Mouse (Mus musculus): ENCODE measurements around the gene Proser2.

The Proser2 gene

DNA sequence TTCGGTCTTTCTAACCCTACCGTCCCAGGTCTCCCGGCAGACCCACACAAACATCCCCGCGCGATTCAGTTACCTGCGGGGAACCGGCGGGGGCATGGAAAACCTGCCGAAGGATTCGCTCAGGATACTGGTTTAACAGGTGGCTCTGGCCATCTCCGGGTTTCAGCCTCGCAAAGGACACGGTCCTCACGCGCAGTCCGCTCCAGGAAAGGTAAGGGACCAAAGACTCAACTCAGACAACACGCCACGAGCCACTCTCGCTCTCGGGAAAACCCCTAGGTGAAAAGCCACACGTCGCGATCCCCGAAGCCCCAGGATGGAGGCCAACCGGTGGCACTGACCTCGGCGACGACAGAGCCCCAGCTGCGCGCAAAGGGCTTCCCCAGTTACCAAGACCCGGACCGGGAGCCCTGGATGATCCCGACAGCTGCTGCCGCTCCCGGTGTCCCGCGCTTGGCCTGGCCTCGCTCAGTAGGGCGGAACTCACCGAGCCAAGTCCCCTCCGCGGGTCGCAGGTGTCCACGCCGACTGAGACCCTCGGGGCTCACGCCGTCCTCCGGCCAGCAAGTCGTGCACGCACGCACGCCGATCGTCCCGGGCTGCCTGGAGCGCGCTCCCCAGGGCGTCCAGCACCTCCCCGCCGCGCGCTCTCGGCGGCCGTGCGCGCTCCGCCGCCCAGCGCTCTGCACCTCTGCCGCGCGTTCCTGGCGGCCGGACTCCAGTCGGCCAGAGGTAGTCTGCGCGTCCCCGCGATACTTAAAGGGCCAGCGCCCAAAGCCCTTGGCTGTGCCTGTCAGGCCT lies at the start of gene Proser2:
Proser2 (minus strand) TSS at position 657 of the 801 bp plus-strand sequence.
- peak; percentile 3 for DNase-seq (ENCODE audit: low spot score)

DNA sequence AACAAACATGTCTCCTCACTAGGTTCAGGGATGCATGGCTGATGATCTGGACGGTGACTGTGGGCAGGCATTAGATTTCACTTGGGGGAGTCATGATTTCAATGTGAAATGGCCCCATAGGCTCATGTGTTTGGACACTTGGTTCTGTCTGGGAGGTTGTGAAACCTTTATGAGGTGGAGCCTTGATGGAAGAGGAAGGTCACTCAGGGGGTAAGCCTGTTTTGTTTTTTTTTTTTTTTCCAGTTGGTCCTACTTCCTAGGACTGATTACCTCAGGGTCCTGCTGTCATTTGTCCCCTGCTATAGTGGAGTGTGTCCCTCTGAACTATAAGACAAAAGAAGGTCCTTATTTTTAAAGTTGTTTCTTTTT lies 49.7 kb upstream of the Proser2 start:
- DNase-seq (ENCODE audit: low spot score), result no peak

DNA sequence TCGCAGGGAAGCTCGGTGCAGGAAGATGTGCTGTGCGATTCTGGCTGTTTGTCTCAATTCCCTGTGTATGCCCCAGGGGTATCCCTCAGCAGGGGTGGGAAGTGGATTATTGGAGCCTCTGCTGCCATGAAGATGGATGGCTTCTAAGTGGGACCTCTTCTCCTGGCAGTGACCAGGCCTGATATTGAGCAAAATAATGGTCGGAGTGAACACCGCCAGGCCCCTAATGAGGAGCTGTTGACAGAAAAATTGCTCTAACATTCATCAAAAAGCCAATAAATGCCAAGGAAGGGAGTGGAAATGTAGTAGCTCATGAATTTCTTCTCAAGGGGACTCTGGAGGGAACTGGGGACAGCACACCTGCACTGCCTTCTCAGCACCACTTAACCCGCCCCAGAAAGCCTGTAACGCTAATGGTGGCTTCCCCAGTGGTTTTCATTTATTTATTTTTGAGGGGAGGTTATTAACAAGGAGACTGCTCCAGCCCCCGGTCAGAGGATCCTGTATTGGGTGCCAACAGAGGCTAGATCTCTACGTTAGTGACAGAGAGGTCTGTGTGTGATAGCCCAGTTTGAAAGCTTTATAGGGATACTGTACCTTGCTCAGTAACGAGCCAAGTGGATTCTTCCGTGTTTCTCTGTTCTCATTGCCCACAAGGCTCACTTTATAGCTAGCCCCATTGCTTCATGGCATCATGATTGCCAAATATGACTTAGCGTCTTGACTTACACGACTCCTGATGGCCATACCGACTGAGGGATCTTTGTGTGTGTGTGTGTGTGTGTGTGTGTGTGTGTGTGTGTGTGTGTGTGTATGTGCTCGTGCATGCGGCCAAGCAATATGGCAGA lies 49.1 kb upstream of the Proser2 start:
- no peak for DNase-seq (ENCODE audit: low spot score)

DNA sequence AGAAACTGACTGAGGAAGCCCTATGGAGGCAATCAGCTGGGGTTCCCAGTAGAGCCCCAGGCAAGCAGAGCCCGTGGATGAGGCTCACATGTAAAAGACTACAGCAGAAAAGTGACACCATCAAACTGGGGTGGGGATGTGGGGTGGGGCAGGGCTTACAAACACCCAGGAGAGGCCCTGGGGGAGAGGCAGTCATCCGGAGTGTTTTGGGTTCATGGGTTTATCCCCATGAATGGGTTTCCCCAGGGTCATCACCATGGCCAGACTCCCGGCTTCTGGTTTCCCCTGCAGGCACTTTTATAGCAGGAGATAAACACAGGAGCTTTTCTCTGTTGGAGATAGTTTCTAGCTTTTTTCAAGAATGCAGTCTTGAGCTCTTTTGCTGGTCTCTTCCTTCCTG lies 43.0 kb upstream of the Proser2 start:
- DNase-seq (ENCODE audit: low spot score), result no peak

DNA sequence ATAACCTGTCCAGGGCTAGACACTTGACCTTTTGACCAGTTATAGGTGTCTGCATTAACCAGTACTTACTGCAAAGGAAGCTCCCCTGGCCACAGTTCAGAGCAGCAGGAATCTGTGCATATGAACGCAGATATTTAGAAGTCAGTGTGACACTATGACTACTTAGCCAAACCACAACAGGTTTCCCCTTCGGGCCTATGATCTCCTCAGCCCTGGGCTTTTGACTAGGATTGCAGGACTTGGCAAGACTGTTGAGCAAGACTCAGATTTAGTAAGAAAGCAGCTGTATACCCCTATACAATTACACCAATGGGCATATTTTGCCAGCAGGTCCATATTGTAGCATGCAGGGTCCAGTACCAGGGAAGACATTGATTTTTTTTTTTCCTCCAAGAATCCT lies 38.5 kb upstream of the Proser2 start:
- DNase-seq (ENCODE audit: low spot score), result no peak

DNA sequence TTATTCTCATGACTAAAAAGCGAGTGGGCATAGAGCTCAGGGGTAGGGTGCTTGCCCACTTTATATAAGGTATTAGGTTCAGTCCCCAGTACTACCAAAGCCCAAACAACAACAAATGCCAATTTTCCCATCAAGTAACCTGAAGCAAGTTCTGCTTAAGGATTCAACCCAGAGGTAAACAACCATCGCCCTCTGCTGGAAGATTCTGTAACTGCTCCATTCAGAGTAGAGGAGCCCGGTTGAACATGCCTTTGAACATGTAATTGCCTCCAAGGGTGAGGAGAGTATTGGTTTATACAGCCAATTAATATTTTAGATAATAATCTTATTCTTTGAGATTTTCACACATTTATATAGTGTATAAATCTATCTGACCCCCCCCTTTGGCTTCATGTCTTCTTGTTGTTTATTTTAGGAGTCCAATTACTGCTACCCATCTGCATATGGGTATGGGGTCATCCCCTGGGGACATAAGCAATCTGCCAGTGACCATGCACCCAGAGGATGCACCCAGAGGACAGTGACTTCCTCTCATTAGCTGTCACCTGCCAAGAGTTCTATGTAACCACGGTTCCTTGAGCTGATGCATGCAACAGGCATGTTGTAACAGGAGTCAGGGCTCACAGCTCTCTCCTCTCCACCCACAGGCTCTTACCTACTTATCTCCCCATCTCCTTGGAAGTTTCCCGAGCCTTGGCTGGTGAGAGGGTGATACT lies 38.0 kb upstream of the Proser2 start:
- DNase-seq (ENCODE audit: low spot score), result peak; percentile 78

DNA sequence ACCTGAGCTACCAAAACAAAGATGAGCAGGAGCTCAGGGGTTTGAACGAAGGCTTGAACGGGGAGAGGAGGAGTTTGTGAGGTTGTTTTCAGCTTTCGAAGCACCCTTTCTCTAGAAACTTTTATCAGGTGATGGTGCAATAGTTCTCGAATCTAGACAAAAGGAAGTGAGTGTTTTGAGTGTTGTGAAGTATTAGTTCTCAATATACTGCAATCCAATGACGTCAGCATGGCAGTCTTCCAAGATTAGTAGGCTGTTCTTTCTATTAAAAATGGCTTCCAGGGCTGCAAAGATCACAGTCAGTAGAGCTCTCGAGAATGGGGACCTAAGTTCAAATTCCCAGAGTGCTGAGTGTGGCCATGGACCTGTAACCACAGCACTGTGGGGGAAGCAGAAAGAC lies 35.8 kb upstream of the Proser2 start:
- no peak for DNase-seq (ENCODE audit: low spot score)

DNA sequence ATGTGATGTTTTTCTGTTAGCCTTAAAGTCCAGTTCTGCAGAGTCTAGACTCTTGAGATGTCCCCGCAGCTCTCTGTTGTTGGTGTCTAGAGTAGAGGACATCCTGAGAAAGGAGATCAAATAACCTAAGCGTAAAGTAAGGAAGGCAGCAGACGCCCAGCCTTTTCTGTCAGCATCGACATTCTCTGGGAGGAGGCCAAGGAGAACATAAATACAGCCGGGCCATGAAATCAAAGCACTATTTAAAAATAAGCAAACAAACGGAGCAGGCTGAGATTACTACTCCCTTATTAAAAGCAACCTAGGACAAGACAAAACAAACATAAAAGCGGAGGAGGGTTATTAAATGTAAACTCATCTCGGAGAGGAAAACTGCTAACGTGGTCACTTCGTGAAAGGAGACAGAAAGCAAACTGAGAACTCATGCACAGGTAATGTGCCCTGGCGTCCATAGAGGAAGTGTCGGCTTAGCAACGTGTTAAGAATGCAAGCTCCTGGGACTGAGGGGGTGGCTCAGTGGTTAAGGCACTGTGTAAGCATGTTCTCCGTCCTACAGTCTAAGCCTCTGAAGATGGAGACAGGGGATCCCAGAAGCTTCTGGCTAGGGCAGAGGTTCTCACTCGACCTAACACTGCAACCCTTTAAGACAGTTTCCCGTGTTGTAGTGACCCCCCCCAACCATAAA lies 34.7 kb upstream of the Proser2 start:
- no peak for DNase-seq (ENCODE audit: low spot score)

DNA sequence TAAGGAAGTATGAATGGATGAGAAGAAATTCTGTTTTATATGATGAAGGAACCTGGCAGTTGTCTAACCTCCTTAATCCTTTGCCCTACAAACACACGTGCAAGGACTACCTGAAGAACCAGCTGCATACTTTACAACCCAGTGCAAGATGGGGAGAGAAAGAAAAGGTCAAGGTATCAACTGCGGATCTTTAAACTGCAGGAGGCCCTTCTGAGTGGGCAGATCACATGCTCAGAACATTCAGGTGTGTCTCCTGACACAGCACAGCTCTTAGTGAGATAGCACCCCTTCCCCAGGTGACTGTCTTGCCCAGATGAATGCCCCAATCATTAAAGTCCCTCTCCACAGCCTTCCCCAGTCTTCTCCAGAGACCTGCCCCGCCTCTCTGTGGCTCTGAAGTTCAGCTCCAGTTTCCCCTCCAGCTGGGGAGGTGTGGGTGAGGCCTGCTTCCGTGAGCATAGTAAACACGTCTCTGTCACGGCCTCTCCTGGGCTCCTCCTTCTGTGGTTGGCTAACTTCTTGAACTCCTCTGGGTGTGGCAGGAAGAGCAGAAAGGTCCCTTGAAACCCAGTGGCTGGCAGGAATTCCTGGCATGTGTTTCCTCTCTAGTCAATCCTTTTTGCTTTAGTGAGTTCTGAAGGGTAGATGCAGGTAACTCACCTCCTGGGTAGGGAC lies 32.5 kb upstream of the Proser2 start:
- DNase-seq (ENCODE audit: low spot score), result no peak

DNA sequence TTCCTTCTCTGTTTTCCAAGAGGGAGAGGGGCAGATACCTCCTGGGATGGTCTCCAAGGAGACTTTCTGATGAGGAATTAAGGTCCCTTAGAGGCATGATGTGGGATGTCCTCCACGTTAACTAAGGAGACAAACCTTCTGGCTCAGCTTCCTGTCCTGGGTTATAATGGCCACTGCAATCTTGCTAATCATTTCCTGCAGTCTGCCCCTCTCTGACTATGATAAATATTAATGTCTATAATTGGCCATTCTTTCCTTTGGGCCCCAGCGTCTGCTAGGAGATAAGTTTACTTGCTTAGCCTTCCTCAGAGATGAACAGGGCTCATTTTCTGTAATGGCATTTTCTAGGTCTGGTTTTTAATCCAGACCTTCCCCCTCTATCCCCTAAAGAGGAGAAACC lies 29.7 kb upstream of the Proser2 start:
- no peak for DNase-seq (ENCODE audit: low spot score)

DNA sequence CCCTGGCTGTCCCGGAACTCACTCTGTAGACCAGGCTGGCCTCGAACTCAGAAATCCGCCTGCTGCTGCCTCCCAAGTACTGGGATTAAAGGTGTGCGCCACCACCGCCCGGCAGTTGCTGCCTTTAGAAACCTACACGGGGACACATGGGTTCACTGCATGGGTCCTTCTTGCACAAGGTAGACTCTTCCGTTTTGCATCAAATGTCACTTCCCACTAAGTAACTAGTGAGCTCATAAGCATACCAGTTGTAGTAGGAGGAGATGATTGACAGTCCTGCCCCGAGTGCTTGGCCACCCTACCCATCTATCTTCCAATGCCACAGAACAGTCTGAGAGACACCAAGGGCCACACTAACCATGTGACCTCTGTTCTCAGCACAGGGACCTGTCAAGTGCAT lies 29.2 kb upstream of the Proser2 start:
- DNase-seq (ENCODE audit: low spot score), result no peak

DNA sequence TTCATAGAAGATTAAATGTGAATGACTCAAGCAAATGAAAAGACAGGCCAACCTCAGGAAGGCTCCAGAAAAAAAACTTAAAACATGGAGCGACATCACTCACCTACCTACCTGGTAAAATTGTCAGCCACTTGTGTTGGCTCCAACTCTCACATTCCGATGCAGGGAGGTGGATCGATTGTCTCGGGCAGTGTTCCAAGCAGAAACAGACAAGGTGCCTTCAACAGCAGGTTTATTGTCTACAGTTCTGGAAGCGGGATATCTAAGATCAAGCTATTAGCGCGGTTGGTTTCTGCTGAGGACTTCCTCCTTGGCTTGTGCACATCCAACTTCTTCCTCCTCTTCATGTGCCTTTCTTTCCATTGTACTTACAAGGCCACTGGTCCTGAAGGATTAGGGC lies 27.6 kb upstream of the Proser2 start:
- DNase-seq (ENCODE audit: low spot score), result no peak

DNA sequence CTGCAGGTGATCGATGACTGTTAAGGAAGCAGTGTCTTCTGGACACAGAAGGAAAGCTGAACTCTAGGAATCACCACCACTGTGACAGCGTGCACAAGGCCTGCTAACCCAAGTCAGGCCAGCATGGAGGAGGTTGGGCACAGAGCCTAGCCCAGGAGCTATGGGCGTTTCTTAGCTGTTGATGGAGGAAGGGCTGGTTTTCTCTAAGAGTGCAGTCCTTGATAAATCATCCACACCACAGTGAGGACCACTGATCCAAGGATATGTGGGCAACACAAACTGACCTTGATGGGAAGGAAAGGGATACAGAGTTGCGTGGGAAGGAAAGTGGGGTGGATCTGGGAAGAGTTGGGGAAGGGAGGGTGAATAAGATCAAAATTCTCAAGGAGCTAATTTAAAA lies 27.2 kb upstream of the Proser2 start:
- DNase-seq (ENCODE audit: low spot score), result no peak

DNA sequence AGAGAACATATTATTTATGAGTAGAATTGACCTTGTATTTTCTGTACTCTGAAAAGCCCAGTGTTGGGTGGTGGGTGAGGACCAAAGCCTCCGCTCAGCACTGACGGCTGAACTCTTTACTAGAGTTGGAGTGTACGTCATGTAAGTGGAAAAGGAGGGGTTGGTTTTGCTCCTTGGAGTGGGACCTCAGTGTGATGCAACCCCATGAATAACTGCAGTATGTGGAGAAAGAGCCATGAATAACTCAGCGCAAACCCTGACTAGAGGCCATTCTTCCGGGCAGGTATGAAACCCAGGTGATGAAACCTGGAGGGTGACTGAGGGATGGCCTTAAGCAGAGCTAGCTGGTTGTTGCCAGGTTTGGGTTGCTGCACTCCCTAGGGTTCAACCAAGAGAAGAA lies 19.8 kb upstream of the Proser2 start:
- DNase-seq (ENCODE audit: low spot score), result no peak

DNA sequence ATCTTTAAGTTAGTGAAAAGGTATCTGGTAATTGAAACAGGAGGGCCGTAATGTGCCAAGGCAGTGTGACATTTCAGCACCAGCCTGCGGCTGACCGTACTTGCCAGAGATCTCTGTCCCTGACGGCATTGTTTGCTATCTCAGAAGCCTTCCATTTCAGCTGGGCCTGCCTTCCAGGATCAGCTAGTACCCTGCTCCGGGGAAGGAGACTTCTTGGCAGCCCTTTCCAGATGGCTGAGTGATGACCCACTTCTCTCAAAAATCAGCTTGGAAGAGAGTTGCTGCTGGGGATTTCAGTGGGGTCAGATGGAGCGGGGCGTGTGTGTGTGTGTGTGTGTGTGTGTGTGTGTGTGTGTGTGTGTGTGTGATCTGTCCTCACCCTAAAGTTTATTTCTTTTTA lies 16.9 kb upstream of the Proser2 start:
- no peak for DNase-seq (ENCODE audit: low spot score)

DNA sequence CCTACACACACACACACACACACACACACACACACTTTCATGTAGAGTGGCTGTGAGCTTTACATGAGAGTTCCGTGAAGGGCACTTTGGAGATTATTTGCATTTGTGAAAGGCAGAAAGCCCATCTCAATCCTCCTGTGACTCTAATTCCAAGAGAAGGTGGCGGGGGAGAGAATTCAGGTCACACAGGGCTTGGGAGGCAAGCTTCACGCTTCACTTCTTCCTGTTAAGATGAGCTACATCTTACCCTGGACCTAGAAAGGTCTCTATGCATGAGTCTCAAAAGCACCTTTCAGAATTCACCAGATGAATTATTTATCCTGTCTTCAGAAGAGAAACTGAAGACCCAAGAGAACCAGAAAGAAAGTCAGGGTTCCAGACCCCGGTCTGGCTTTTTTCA lies 16.2 kb upstream of the Proser2 start:
- no peak for DNase-seq (ENCODE audit: low spot score)

DNA sequence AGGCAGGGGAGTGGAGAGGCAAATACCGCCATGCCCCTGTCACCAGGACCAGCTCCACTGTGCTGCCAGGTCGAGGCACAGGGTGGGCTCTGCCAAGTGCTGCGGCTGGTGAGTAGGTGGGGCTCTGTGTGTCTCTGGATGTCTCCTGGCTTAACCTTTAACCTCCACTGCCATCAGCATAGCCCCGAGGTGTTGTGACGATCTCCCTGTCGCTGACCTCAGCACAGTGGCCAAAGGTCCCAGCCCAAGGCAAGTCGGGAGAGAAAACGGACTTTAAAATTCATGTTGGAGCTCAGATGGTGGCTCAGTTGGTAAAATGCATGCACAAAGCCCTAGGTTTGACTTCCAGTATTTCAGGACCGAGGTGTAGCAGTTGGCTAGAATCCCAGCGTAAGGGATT lies 15.6 kb upstream of the Proser2 start:
- DNase-seq (ENCODE audit: low spot score), result no peak

DNA sequence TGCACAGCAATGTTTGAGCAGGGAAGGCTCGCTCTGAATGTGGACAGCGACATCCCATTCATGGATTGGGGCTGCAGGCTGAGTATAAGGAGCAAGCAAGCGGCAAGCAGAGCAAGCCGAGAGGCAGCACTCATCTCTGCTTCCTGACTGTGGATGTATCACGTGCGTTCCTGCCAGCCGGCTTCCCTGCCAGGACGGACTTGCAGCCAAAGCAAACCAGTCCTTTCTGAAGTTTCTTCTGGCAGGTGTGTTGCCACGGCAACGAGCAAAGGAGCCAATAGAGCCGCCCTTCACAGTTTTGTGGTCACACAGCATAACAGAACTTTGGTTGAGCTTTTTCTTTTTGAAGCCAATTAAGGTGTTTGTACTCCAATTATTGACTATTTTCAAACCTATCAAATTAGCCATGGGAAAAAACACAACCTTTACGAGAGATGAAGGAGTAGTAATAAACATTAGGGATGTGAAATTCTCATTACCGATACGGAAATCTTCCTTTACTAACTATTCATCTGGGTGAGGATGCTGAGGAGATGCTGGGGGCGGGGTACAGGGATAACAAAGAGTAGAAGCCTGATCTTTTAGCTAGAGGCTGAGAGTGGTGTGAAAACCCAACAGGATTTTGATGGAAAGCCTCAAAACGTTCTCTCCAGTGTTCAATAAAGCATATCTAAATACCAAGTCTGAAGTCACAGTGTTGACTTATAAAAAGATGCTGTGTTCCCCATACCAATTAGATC lies 13.1 kb upstream of the Proser2 start:
- DNase-seq (ENCODE audit: low spot score), result no peak

DNA sequence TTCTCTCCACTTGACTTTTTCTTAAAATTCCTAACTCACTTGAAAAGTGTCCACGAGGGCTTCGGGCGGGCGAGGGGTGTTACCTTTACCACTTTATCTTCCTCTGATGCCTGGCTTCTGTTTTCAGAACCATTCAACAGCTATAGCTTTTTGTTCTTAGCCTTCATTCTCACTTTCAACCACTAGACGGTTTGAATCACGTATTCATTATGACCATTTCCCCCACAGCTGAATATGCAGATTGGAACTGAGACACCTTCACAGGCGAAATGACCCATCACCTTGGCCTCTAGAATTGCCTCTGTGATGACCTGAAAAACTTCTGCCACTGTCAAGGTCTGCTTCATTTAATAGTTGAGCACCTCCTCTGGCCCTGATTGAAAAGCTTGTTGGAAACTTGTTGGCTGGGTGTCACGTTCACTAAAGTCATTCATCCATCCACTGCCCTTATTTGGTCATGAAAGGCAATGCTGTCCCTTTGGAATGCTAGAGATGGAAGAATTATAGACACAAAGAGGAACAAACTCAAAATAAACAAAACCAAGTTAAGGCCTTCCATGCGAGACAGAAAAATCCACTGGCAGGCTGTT lies 10.7 kb upstream of the Proser2 start:
- no peak for DNase-seq (ENCODE audit: low spot score)

DNA sequence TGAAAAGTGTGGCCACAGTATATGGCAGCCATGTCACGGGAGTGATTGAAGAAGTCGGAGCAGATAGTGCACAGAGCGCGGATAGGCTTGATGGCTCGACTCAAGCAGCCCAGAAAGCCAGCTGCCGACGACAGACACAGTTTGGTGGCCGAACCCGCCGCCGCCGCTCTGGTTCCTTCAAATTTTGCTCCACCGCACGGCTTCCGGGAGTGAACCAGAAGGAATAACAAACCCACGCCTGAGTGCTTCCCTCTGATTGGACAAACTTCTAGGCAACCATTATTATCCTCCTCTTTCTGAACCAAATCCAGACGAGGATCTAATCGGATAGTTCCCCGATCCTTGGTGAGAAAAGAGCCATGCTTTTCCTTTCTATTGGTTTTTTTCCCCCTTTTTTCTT lies 3.9 kb upstream of the Proser2 start:
- no peak for DNase-seq (ENCODE audit: low spot score)

DNA sequence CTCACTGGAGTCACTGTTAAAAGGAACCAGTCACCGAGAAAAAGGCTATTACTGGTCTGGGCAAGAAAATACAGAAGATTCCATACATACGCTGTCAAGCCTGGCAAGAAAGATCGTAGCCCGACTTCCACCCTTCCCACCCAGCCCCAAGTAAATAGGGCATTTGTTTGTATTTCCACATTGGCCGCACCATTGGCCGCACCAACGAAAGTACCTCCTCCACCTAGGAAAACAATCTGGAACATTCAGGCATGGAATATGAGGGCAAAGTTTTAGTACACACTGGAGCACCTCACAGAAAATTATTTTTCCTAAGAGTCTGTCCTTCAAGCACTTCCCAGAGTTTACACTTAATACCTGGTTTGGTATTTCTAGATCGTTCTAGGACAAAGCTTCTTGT lies 1.1 kb downstream of the Proser2 start:
- DNase-seq (ENCODE audit: low spot score), result no peak
